Comparison of ENCODE assay signal across 21 mouse cellular contexts in genomic region chr6:88114414-88114813, GRCm38 (mm10). TPM values are rescaled to one million over a fixed set of nuclear protein-coding genes. Genes with fewer than 3 reads are reported as not detected.
DNase-seq lines count a peak whose midpoint lies in the region; ATAC-seq lines count a peak whose summit lies in the region.
"Had no signal": no experiment of that assay in that cellular context is flagged by ENCODE, and none has a peak within 500 bp of the region (broad histone marks: within the 10 kb centered on the region; RNA-seq: fewer than 3 reads in every experiment).

No protein-coding gene starts in this region.

- no peak overlapping the region for H3K4me3 ChIP-seq in liver, embryonic 12.5 days
- H3K4me3 ChIP-seq in limb, embryonic 10.5 days = no peak overlapping the region
- H3K4me3 ChIP-seq: midbrain, embryonic 13.5 days; neural tube, embryonic 13.5 days had no signal

- H3K4me2 ChIP-seq in liver, embryonic 12.5 days = no peak overlapping the region; the same call in 1 of the 2 replicates
- H3K4me2 ChIP-seq: midbrain, embryonic 13.5 days; neural tube, embryonic 13.5 days had no signal

- no peak for ATAC-seq in liver, embryonic 12.5 days
- ATAC-seq: CD4-positive, CD25-positive, alpha-beta regulatory T cell, adult 4 months; midbrain, embryonic 13.5 days had no signal

- peak; percentile 37 for DNase-seq in embryo, embryonic 11 days
- DNase-seq in embryo, embryonic 9.5 days (ENCODE audit: extremely low spot score) = no peak
- DNase-seq in liver = no peak
- no peak for DNase-seq in limb, embryonic 10.5 days (ENCODE audit: low spot score)
- DNase-seq in thymus, postnatal 14 days = no peak
- DNase-seq in T-cell, adult 2 months (ENCODE audit: low spot score) = no peak
- no peak for DNase-seq in spleen, adult 18-20 months
- DNase-seq: adrenal gland, postnatal 14 days; cerebellum, adult 9-11 months; gastrocnemius, postnatal 10 days; heart, adult 18-20 months; kidney, adult 18-20 months; kidney, postnatal 25 days; right cerebral cortex, adult 18-20 months; thymus, postnatal 25 days had no signal

- peaks cover 72% of the 10 kb centered on the region for H3K4me1 ChIP-seq in liver, embryonic 12.5 days
- H3K4me1 ChIP-seq in limb, embryonic 10.5 days = peaks cover 21% of the 10 kb centered on the region

- no peaks in the 10 kb centered on the region for H3K27me3 ChIP-seq in liver, embryonic 12.5 days (replicated peaks)
- H3K27me3 ChIP-seq in limb, embryonic 10.5 days (ENCODE audit: low read depth, poor library complexity, severe bottlenecking) = 0 out of 2 replicates have a peak, but pooled peaks cover 4% of the 10 kb centered on the region
- H3K27me3 ChIP-seq: midbrain, embryonic 13.5 days; neural tube, embryonic 13.5 days had no signal

- H3K36me3 ChIP-seq in liver, embryonic 12.5 days = no peaks in the 10 kb centered on the region
- no peaks in the 10 kb centered on the region for H3K36me3 ChIP-seq in limb, embryonic 10.5 days
- H3K36me3 ChIP-seq: midbrain, embryonic 13.5 days; neural tube, embryonic 13.5 days had no signal

- peak overlapping the region; percentile 39 for H3K27ac ChIP-seq in liver, embryonic 12.5 days
- H3K27ac ChIP-seq in limb, embryonic 10.5 days = peak overlapping the region; percentile 68
- H3K27ac ChIP-seq: liver, embryonic 14.5 days; macrophage; midbrain, embryonic 13.5 days; neural tube, embryonic 13.5 days had no signal

- 50% methylated on average over 5 of the region's 5 CpGs for WGBS in liver, embryonic 12.5 days (ENCODE audit: insufficient replicate concordance)
- WGBS in limb, embryonic 10.5 days = 59% methylated on average over 5 of the region's 5 CpGs

- H3K9me3 ChIP-seq in liver, embryonic 12.5 days (replicated peaks) = peaks cover 5% of the 10 kb centered on the region
- no peaks in the 10 kb centered on the region for H3K9me3 ChIP-seq in limb, embryonic 10.5 days (replicated peaks)
- H3K9me3 ChIP-seq: midbrain, embryonic 13.5 days; neural tube, embryonic 13.5 days had no signal

- H3K9ac ChIP-seq in liver, embryonic 12.5 days = peak overlapping the region; percentile 35; the same call in 1 of the 2 replicates
- H3K9ac ChIP-seq: liver, embryonic 14.5 days; midbrain, embryonic 13.5 days; neural tube, embryonic 13.5 days had no signal

RNA-seq across cellular contexts. Expression of gene Rpn1, which starts 30.1 kb away (rescaled TPM):
- 241 and 253 TPM in 2 replicates for polyA plus RNA-seq in liver, embryonic 12.5 days (2016; fragmentation: Nextera tagmentation; extraction: Ambion mirVana)
- polyA plus RNA-seq in limb, embryonic 10.5 days (2016; fragmentation: Nextera tagmentation; extraction: Ambion mirVana) = 324 and 340 TPM in 2 replicates
